Mouse (Mus musculus) limb, embryonic 14.5 days (tissue): Measurements from ENCODE around the gene B4galnt2. TPM values are rescaled to one million over a fixed set of nuclear protein-coding genes. Genes with fewer than 3 reads are reported as not detected.

Source experiments
- ATAC-seq: fragments of 200-750 bp; cut with Nextera tagmentation; 2 replicates; pipeline ENCODE4 v1.8.0; 2017; ENCODE audit warnings: low read depth, moderate number of reproducible peaks, moderate TSS enrichment; ENCODE audit not compliant: low FRiP score
- DNase-seq: peaks from one replicate; pipeline ENCODE4 v3.0.0-alpha.2; 2015; ENCODE audit warnings: low spot score
- H3K27ac ChIP-seq: fragments of 300-500 bp; sonication (generic); replicated peaks from 2 replicates; pipeline ENCODE4 v1.5.1; 2014; ENCODE audit warnings: low read depth, mild to moderate bottlenecking, low read length, moderate library complexity, mixed read lengths
- H3K27me3 ChIP-seq: fragments of 300-500 bp; sonication (generic); 2 replicates; pipeline ENCODE4 v1.6.1; 2014; ENCODE audit warnings: low read length, mixed read lengths; ENCODE audit not compliant: control insufficient read depth, insufficient read depth
- H3K36me3 ChIP-seq: fragments of 300-500 bp; sonication (generic); 2 replicates; pipeline ENCODE4 v1.6.1; 2014; ENCODE audit warnings: mild to moderate bottlenecking, low read length, moderate library complexity, mixed read lengths; ENCODE audit not compliant: control insufficient read depth, insufficient read depth
- H3K4me1 ChIP-seq: fragments of 300-500 bp; sonication (generic); 2 replicates; pipeline ENCODE4 v1.6.1; 2014; ENCODE audit warnings: antibody characterized with exemption, low read length, mixed read lengths; ENCODE audit not compliant: control insufficient read depth, insufficient read depth
- H3K4me2 ChIP-seq: fragments of 300-500 bp; sonication (generic); replicated peaks from 2 replicates; pipeline ENCODE4 v1.6.1; 2014; ENCODE audit warnings: low read depth, mild to moderate bottlenecking, low read length, moderate library complexity; ENCODE audit not compliant: severe bottlenecking
- H3K4me3 ChIP-seq: fragments of 300-500 bp; sonication (generic); replicated peaks from 2 replicates; pipeline ENCODE4 v1.5.1; 2014; ENCODE audit warnings: low read length
- H3K9ac ChIP-seq: fragments of 300-500 bp; sonication (generic); 2 replicates; pipeline ENCODE4 v1.6.1; 2014; ENCODE audit warnings: mild to moderate bottlenecking, low read depth, low read length, moderate library complexity; ENCODE audit not compliant: severe bottlenecking
- H3K9me3 ChIP-seq: fragments of 300-500 bp; sonication (generic); 2 replicates; pipeline ENCODE4 v1.6.1; 2016; ENCODE audit warnings: low read length; ENCODE audit not compliant: control insufficient read depth
- POLR2A ChIP-seq: fragments of 200-500 bp; IDR thresholded peaks from 2 replicates; pipeline ENCODE4 v1.8.0; 2012; ENCODE audit warnings: inconsistent platforms, mild to moderate bottlenecking, moderate library complexity, borderline replicate concordance; ENCODE audit not compliant: insufficient read depth, insufficient read length; ENCODE audit errors: extremely low read depth
- WGBS: fragments of 180-500 bp; shearing (Covaris S2); extraction: QIAGEN DNeasy Blood & Tissue Kit; methylation state at CpG from one replicate; pipeline ENCODE4 v1.1.7; 2014; 5-methylcytosine and 5-hydroxymethylcytosine counted together
- polyA plus RNA-seq, 2 experiments: library from polyadenylated mRNA; depleted of rRNA in 1 of 2; stranded (reverse) in 1 of 2; unstranded in 1 of 2; fragments of >200 nt; fragmentation: Nextera tagmentation in 1 of 2; extraction: Ambion mirVana in 1 of 2; gene quantifications; 2 replicates each; pipeline versions ENCODE4 v1.2.1 to v1.2.3; 2012 to 2014

Gene B4galnt2
- polyA plus RNA-seq, 2 experiments: not detected

DNA sequence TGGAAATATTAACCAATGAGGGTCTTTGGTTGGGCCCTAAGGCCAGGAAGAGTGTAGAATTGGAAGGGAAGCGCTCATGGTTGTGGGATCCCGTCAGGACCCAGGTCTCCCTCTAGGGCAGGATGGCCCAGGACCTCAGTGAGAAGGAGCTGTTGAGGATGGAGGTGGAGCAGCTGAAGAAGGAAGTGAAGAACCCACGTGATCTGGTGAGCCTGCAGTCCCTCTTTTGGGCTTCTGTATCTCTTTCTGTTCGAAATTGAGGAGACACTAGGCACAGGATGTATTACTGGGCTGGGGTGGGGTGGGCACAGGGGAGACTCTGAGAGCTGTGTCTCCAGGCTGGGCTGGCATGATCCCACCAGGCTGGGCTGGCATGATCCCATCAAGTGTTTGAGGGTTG lies 69.8 kb downstream of the B4galnt2 start:
- H3K4me3 ChIP-seq: no peak overlapping the region
- DNase-seq (no peak), ATAC-seq (no peak)
- no peak overlapping the region for H3K4me2 ChIP-seq
- peaks cover 6% of the 10 kb centered on the region; the same call in 1 of the 2 replicates for H3K4me1 ChIP-seq
- WGBS: 69% methylated on average over 4 of the region's 4 CpGs
- no peaks in the 10 kb centered on the region for H3K36me3 ChIP-seq
- H3K9ac ChIP-seq: no peak overlapping the region
- TF ChIP-seq POLR2A: no peak
- H3K27me3 ChIP-seq: no peaks in the 10 kb centered on the region
- no peaks in the 10 kb centered on the region for H3K9me3 ChIP-seq
- no peak overlapping the region for H3K27ac ChIP-seq

- Histone ChIP-seq H3K4me2 (no peak overlapping the region), H3K36me3 (no peaks in the 10 kb centered on the region), H3K27me3 (no peaks in the 10 kb centered on the region), H3K4me3 (no peak overlapping the region), H3K4me1 (peaks cover 6% of the 10 kb centered on the region; the same call in 1 of the 2 replicates), H3K9ac (no peak overlapping the region), H3K9me3 (no peaks in the 10 kb centered on the region), H3K27ac (no peak overlapping the region)
- TF ChIP-seq POLR2A: no peak
- 57% methylated on average over 6 of the region's 6 CpGs for WGBS
- DNase-seq: no peak
- no peak for ATAC-seq
Measured at GRCm38 (mm10) chr11:95843421-95843950, 71.2 kb downstream of the B4galnt2 start.

GRCm38 (mm10) chr11:95842953-95843352 lies 71.7 kb downstream of the B4galnt2 start:
- peaks cover 6% of the 10 kb centered on the region; the same call in 1 of the 2 replicates for H3K4me1 ChIP-seq
- no peak overlapping the region for H3K4me2 ChIP-seq
- no peak overlapping the region for H3K9ac ChIP-seq
- no peak for TF ChIP-seq POLR2A
- H3K36me3 ChIP-seq: no peaks in the 10 kb centered on the region
- no peaks in the 10 kb centered on the region for H3K27me3 ChIP-seq
- no peak overlapping the region for H3K27ac ChIP-seq
- H3K4me3 ChIP-seq: no peak overlapping the region
- 70% methylated on average over 5 of the region's 5 CpGs for WGBS
- ATAC-seq: no peak
- no peaks in the 10 kb centered on the region for H3K9me3 ChIP-seq
- no peak for DNase-seq

DNA sequence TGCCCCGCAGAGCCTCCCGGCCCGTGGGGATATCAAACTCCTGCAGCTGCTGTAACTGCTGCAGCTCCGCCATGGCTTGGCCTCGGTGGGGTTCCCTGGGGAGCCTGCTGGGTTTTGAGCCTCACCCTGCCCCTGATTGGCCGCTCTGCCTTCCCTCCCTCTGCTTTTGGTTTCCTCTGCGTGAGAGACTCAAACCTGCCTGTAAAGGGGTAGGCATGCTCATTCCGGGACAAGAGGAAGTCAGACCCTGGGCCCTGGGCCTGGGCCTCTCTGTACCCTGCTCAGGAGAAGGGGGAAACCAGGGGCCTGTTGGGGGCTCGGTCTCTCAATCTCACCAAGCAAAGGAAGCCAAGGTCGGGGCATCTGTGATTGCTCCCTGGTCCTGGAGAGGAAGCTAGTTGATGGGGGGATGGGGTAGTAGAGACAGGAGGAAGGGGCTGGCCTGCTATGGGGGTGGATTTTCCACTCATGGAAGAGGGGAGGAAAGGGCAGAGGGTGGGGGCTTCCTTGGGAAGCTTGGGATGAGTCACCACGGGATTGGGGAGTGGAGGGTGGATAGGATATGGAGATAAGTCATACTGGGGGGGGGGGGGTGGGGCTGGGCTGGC lies 72.5 kb downstream of the B4galnt2 start, which contains the start of gene Abi3:
Abi3 (minus strand) TSS at position 403 of the 608 bp plus-strand sequence.
- TF ChIP-seq POLR2A: no peak
- ATAC-seq (no peak), DNase-seq (no peak)
- WGBS: 16% methylated on average over 11 of the region's 11 CpGs
- Histone ChIP-seq H3K9me3 (no peaks in the 10 kb centered on the region), H3K27ac (no peak within 1 kb of the TSS), H3K36me3 (no peaks in the 10 kb centered on the region), H3K4me1 (peaks cover 11% of the 10 kb centered on the region), H3K4me3 (peak within 1 kb of the TSS; percentile 9), H3K9ac (no peak within 1 kb of the TSS), H3K27me3 (no peaks in the 10 kb centered on the region), H3K4me2 (peak within 1 kb of the TSS; percentile 20)

- TF ChIP-seq POLR2A: no peak
- H3K4me3 ChIP-seq: peak overlapping the region; percentile 9
- H3K4me1 ChIP-seq: peaks cover 17% of the 10 kb centered on the region
- H3K4me2 ChIP-seq: peak overlapping the region; percentile 20; the same call in 1 of the 2 replicates
- H3K27me3 ChIP-seq: peaks cover 2% of the 10 kb centered on the region; the same call in 1 of the 2 replicates
- DNase-seq: no peak
- no peak for ATAC-seq
- H3K9me3 ChIP-seq: no peaks in the 10 kb centered on the region
- 55% methylated on average over 9 of the region's 10 CpGs for WGBS
- H3K27ac ChIP-seq: no peak overlapping the region
- no peak overlapping the region for H3K9ac ChIP-seq
- no peaks in the 10 kb centered on the region for H3K36me3 ChIP-seq
Measured at GRCm38 (mm10) chr11:95841498-95841830, 73.2 kb downstream of the B4galnt2 start.
